Mouse (Mus musculus) gastrocnemius, postnatal 4 days (tissue): ENCODE measurements at regions not wholly inside any gene's neighbourhood (a gene's known extent, or its start where the extent isn't known, plus 50 kb on each side); places are given as distances from the start of the nearest gene placed in this dataset.
A peak's percentile ranks its signal among the peaks of the same experiment; 100 is the strongest.
"Not testable (repeated sequence)": the region's sequence is repeated elsewhere in the genome, so short reads cannot be mapped to it uniquely, and the experiment has no call there.

Experiments used
- DNase-seq, 2 experiments: peaks; one replicate each; pipeline ENCODE4 v3.0.0; 2021 to 2022; ENCODE audit warnings: low spot score in 2 of 2, mixed read lengths in 2 of 2

- DNase-seq, result no peak
Measured at GRCm38 (mm10) chr15:9954941-9955340, 206.3 kb upstream of the Spef2 start.

- no peak for DNase-seq
Measured at GRCm38 (mm10) chr15:9974999-9975398, 202.0 kb upstream of the Prlr start.

- no peak for DNase-seq
Measured at GRCm38 (mm10) chr15:10011289-10012234, 165.5 kb upstream of the Prlr start.

- no peak for DNase-seq
Measured at GRCm38 (mm10) chr15:10017216-10017615, 159.8 kb upstream of the Prlr start.

DNA sequence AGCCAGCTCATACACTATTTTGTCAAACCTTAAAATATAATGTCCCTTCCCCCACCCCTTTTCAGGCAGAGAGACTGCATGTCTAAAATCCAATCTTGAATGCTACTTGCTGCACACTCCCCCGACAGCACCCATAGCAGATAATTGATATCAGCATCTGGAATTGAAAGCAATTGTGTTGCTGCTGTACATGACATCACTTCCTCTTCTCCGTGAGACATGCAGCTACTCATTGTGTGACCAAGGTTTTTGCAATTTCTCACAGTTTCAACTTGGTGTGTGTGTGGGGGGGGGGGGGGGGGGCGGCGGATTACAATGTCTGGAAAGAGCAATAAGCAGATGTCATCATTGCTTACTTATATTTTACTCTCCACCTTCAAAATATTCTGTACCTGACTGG, 147.1 kb upstream of the Prlr start:
- no peak for DNase-seq

DNA sequence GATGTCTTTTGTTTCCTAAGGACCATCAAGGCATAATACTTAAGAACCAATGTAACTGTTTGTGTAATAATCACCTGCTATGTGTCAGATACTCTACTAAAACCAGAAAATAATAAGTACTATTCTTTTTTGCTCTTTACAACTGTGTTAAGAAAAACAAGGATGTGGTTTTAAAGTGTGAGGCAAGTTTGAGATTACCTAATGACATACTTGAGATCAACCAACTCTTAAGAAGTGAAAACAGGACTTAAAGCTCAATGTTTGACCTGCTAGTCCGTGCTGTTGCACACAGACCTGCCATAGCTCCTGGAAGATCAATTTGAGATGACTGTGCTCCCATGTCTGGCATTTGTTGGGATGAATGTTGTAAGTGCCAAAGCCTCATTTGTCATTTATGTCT, 141.5 kb upstream of the Prlr start:
- no peak for DNase-seq

DNA sequence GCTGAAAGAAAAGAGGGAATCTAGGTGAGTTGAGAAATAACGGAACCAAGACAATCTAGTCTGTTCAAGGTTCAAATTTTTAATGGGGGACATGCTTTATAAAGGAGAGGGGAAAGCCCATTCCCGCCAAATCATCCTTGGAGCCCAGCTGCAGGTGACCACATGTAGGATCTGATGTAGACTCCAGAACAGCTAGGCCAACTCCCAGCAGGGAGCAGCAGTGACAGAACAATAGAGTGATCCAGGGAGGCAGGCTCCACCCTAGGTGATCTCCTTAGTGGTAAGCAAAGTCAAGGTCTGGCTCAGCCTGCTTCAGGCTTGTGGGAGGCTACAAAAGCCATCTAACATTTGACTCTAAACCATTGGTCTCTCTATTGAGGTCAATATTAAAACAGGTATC, 140.5 kb upstream of the Prlr start:
- not testable (repeated sequence) for DNase-seq

GRCm38 (mm10) chr15:10073580-10073979, 103.5 kb upstream of the Prlr start:
- DNase-seq, result no peak

DNA sequence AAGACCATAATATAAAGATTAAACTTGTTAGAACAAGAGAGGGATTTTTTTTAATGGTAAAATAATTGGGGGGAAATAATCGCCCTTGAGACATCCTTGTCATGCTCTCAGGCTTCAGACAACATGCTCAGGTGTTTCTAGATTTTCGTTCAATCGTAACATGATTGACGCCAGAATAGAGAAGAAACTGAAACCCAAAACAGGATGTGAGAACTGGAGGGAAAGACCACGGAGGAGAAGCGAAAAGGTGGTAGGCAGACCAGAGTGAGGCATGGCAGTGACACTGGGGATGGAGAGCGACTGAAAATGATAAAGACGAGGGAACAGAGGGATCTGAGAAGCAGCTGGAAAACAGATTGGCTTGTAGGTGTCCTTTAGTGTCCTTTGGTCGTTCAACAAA, 102.1 kb upstream of the Prlr start:
- DNase-seq, result no peak

DNA sequence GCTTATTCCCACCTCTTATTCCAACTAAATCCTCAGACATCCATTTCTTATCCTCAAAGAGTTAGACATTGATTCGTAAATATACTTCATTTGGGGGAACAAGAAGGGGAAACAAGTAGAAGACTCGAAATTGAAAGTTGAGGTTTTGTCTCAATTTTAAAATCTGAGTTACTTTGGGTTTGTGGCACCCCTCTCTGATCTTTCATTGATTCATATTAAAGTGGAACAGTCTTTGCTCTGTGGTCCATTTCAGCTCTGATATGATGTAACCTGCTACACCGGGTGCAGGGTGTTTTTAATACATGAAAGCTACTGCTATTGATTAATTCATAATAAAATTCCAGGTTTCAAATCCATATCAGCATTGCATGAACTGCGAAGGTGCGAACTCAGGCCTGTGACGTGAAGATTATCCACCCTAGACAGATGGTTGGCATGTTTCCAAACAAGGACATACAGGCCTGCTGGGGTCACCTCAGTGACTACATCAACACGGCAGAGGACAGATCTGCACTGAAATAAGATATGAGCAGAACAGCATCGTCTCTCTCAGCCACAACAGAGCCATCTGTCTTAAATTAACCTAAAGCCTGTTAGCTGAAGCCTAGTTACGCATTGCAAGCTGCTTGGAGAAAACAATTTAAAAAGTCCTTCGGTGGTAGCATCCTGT, 101.5 kb upstream of the Prlr start:
- DNase-seq, result no peak

DNA sequence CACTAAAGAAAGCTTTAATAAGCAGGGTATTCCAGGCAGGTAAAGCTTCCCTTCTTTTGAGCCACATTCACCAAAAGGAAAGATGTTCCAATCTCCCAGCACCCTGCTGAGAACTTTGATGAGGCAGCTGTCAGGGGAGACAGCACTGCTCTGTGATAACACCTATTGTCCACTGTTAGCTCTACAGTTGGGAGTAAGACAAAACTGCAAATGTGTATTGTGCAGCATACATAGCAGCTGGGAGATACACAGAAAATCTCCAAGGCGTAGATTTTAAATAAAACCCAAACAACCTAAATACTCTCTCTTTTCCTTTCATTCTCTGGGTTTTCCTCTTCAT, 101.0 kb upstream of the Prlr start:
- DNase-seq, result no peak

DNA sequence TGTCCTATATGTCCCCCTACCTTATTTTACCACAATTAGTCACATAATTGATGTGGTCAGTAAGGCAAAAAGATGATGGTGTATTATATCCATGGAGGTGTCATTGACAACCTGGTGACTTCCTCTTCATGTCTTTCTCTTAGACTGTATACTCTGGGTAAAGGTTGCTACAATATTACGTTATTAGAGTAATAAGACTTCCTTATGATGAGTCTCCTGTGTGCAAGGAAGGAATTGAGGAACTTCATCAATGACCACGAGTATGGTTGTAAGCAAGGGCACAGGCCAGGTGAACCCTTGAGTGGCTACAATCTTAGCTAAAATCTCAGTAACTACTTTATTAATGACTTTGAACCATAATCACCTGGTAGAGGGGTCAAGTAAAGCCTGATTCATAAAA, 98.6 kb upstream of the Prlr start:
- no peak for DNase-seq

DNA sequence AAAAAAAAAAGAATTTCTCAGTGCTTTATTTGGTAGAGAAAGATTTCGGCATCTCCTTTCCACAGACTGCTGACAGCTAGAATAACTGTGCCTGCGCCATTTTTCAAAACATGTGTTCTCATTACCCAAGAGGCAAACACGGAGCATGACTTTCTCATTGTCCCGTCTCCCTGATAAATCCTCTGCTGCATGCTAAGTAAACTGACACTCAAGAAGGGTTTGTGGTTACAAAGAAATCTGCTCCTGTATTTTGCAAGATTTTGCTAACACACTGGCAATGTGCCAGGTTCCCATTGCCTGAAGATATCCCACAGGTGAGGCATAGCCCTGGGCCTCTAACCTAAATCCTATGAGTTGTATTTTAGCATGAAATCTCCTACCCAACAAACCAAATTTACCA, 97.5 kb upstream of the Prlr start:
- DNase-seq, result no peak

DNA sequence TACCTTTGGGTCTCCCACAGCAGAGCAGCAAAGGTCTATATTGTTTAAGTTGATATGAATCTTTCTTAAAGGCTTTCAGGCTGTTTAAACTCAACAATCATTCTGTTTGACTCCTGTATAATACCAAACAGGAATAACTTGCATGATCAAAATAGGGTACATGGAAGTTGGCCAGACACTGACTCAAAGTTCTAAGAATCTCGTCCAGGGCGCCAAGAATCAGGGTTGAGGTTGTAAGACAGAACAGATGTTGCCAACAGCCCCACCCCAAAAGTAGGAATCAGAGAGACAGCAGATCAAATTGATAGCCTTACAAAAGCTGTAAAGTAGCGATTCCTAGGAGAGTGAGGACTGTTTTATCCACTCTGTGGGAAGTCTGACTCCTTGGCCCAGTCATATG, 88.3 kb upstream of the Prlr start:
- DNase-seq, result peak in 1 of 2 experiments; percentile 26

- DNase-seq, result no peak
Measured at GRCm38 (mm10) chr15:10090384-10091092, 86.5 kb upstream of the Prlr start.

GRCm38 (mm10) chr15:10103350-10103749, 73.7 kb upstream of the Prlr start:
- no peak for DNase-seq

DNA sequence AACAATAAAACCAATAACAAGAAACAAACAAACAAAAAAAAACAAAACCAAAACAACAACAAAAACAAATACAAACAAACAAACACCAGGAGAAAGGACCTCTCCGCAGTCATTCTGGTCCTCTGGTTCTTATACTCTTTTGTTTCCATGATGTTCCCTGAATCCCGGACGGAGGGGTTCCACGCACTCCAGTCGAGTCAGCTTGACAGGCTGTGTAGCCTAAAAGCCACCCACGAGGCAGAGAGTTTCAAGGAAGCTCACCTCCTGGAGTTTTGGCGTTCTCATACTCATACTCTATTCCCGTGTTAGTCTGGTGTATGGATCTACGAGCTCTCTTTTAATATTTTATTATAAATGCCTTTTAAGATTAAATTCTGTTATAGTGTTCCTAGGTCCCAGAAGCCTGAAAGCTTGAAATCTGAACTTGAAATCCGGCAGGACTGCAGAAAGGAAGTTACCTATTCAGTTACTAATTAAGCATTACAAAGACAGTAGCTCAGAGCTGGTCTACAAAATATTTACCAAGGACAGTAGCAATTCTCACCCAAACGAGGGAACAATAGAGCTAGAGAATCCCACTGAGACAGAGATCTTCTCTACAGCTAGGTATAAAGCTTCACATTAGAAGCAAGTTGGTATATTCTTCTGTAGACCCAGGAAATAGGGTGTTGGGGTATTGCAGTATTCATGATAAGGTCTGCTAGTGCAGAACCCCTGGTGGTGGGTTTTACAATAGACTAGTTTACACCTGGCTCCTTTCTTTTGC, 71.6 kb upstream of the Prlr start:
- DNase-seq, result not testable (repeated sequence)

DNA sequence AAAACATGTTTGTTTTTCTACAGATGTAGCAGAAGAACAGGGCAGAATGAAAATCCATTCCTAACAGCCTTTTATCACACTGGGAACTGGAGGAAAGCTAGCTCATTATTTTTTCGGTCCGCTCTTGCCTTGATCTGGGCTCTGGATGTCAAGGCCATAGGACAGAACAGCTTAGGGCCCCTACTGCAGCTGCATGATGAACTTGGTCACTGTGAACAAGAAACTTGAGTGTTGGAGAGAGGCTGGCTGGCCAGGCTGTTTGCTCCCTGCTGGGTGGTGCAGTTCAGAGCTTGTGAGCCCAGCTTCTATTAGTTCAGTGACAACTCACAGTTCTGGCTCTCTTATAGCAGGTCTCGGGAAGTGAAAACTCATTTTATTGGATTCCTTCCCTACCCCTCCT, 70.2 kb upstream of the Prlr start:
- no peak for DNase-seq
